Mouse (Mus musculus): ENCODE data around the gene Utrn. TPM values are rescaled to one million over a fixed set of nuclear protein-coding genes. Genes with fewer than 3 reads are reported as not detected.

The Utrn gene
- total RNA-seq, 1 experiment from 2014 or later, result 114 TPM

GRCm38 (mm10) chr10:12729033-12729432 lies 140.1 kb downstream of the Utrn start:
- DNase-seq, result no peak

- no peak for DNase-seq
These were observed 141.3 kb downstream of the Utrn start for GRCm38 (mm10) chr10:12727881-12728280.

- DNase-seq, result no peak
These were observed 143.0 kb downstream of the Utrn start for GRCm38 (mm10) chr10:12726041-12726608.

GRCm38 (mm10) chr10:12724247-12725001 lies 144.7 kb downstream of the Utrn start:
- DNase-seq, result no peak

- no peak for DNase-seq
These were observed 145.9 kb downstream of the Utrn start for GRCm38 (mm10) chr10:12723269-12723668.

GRCm38 (mm10) chr10:12722111-12722510 lies 147.1 kb downstream of the Utrn start:
- DNase-seq, result no peak

- DNase-seq, result no peak
These were observed 150.8 kb downstream of the Utrn start for GRCm38 (mm10) chr10:12718386-12718785.

- no peak for DNase-seq
These were observed 151.8 kb downstream of the Utrn start for GRCm38 (mm10) chr10:12717381-12717780.

- DNase-seq, result no peak
These were observed 152.4 kb downstream of the Utrn start for GRCm38 (mm10) chr10:12716657-12717327.

GRCm38 (mm10) chr10:12713236-12713855 lies 155.8 kb downstream of the Utrn start:
- no peak for DNase-seq

- DNase-seq, result no peak
These were observed 157.8 kb downstream of the Utrn start for GRCm38 (mm10) chr10:12711332-12711831.

GRCm38 (mm10) chr10:12706516-12706915 lies 162.6 kb downstream of the Utrn start:
- no peak for DNase-seq

GRCm38 (mm10) chr10:12705990-12706389 lies 163.2 kb downstream of the Utrn start:
- no peak for DNase-seq

- DNase-seq, result no peak
These were observed 164.9 kb downstream of the Utrn start for GRCm38 (mm10) chr10:12704290-12704689.

- no peak for DNase-seq
These were observed 165.6 kb downstream of the Utrn start for GRCm38 (mm10) chr10:12703526-12703925.

- no peak for DNase-seq
These were observed 167.0 kb downstream of the Utrn start for GRCm38 (mm10) chr10:12702140-12702539.

- DNase-seq, result no peak
These were observed 167.5 kb downstream of the Utrn start for GRCm38 (mm10) chr10:12701694-12702093.

- DNase-seq, result no peak
These were observed 168.6 kb downstream of the Utrn start for GRCm38 (mm10) chr10:12700576-12700975.

- no peak for DNase-seq
These were observed 171.3 kb downstream of the Utrn start for GRCm38 (mm10) chr10:12697902-12698301.

- no peak for DNase-seq
These were observed 172.5 kb downstream of the Utrn start for GRCm38 (mm10) chr10:12696704-12697103.

- no peak for DNase-seq
These were observed 174.4 kb downstream of the Utrn start for GRCm38 (mm10) chr10:12694774-12695173.

GRCm38 (mm10) chr10:12690601-12691000 lies 178.6 kb downstream of the Utrn start:
- peak; percentile 78 for DNase-seq

GRCm38 (mm10) chr10:12685683-12686082 lies 183.5 kb downstream of the Utrn start:
- no peak for DNase-seq

All from adrenal gland, postnatal 25 days (tissue).